Comparison of ENCODE assay signal across 33 mouse cellular contexts in the genomic region with DNA sequence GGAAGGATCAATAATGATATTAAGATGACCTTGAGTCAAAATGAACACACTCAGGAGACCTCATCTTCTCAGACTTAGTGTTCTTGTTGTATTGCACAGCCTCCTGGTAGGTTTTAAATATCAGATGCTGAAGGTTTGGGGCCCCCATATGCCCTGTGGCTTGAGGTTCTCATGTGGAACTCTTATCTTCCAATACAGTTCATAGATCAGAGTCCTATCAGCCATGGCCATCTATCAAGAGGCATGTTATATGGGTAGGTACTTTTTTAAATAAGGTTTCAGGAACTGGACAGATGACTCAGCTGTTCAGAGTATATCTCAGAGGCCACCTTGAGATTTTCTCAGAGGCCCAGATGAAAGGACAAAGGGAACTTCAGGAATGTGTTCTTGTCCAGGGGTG.
"Had no signal": no experiment of that assay in that cellular context is flagged by ENCODE, and none has a peak within 500 bp of the region (broad histone marks: within the 10 kb centered on the region; RNA-seq: fewer than 3 reads in every experiment).

No protein-coding gene starts in this region.

- H3K27ac ChIP-seq: heart, embryonic 13.5 days; heart, embryonic 15.5 days; hindbrain, embryonic 10.5 days; hindbrain, embryonic 12.5 days; hindbrain, embryonic 13.5 days; hindbrain, embryonic 14.5 days; hindbrain, embryonic 15.5 days; hindbrain, postnatal 0 days; intestine, embryonic 15.5 days; kidney, embryonic 15.5 days; kidney, postnatal 0 days; left cerebral cortex, adult 2 months had no signal

- ATAC-seq: hindbrain, embryonic 16.5 days; hindbrain, postnatal 0 days; inflammation-experienced regulatory T-cells, adult 6 months; intestine, embryonic 15.5 days; intestine, embryonic 16.5 days; intestine, postnatal 0 days had no signal

- H3K27me3 ChIP-seq: heart, embryonic 12.5 days; heart, embryonic 13.5 days; heart, embryonic 15.5 days; hindbrain, embryonic 12.5 days; hindbrain, embryonic 13.5 days; hindbrain, embryonic 15.5 days; intestine, embryonic 15.5 days; kidney, embryonic 15.5 days had no signal

- H3K4me1 ChIP-seq: heart, embryonic 12.5 days; heart, embryonic 13.5 days; heart, embryonic 15.5 days; hindbrain, embryonic 10.5 days; hindbrain, embryonic 12.5 days; hindbrain, embryonic 13.5 days; hindbrain, embryonic 15.5 days; intestine, embryonic 15.5 days; kidney, embryonic 15.5 days had no signal

- H3K9me3 ChIP-seq: heart, embryonic 12.5 days; heart, embryonic 13.5 days; heart, embryonic 15.5 days; hindbrain, embryonic 10.5 days; hindbrain, embryonic 12.5 days; hindbrain, embryonic 13.5 days; hindbrain, embryonic 15.5 days; intestine, embryonic 15.5 days; kidney, embryonic 15.5 days had no signal

- H3K36me3 ChIP-seq: heart, embryonic 12.5 days; heart, embryonic 13.5 days; heart, embryonic 15.5 days; hindbrain, embryonic 10.5 days; hindbrain, embryonic 12.5 days; hindbrain, embryonic 13.5 days; hindbrain, embryonic 15.5 days; intestine, embryonic 15.5 days; kidney, embryonic 15.5 days had no signal

- H3K4me3 ChIP-seq: heart, embryonic 12.5 days; heart, embryonic 13.5 days; heart, embryonic 15.5 days; hindbrain, embryonic 10.5 days; hindbrain, embryonic 12.5 days; hindbrain, embryonic 13.5 days; hindbrain, embryonic 15.5 days; intestine, embryonic 15.5 days; kidney, embryonic 15.5 days; left cerebral cortex, adult 2 months had no signal

- DNase-seq: heart, postnatal 10 days; heart, postnatal 14 days; heart, postnatal 36 days; heart, postnatal 4 days; kidney, adult 11 months; kidney, adult 18-20 months; kidney, adult 2 months; kidney, adult 8-10 months; kidney, adult 9 months; kidney, postnatal 10 days; kidney, postnatal 14 days; kidney, postnatal 25 days; kidney, postnatal 36 days; kidney, postnatal 4 days; layer of hippocampus, adult 9-11 months; layer of hippocampus, postnatal 36 days had no signal
